Mouse (Mus musculus): ENCODE measurements around the gene Znhit6. TPM values are rescaled to one million over a fixed set of nuclear protein-coding genes. Genes with fewer than 3 reads are reported as not detected.
A peak's percentile ranks its signal among the peaks of the same experiment; 100 is the strongest.

The Znhit6 gene
- polyA plus RNA-seq, 1 experiment from 2014 or later, result 35.3 TPM

DNA sequence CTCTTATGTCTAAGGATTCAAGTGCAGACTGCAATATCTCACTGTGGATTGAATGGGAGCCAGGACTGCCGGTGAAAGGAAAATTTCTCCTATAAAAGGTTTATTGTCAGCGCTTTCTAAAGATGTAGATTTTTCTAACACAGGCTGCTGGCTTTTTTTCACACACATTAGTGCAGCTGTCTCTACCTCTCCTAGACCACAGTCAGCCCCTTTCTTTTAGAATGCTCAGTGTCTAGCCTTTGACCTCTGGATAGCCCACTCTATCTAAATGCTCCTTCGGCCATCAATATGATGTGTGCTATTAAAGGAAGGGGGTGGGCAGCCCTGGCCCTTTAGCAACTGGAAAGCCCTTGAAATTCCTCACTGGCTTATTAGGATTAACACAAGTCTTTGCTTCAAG is 70.0 kb downstream of the Znhit6 start:
- H3K9ac ChIP-seq, result no peak overlapping the region

GRCm38 (mm10) chr3:145646666-145647065 is 70.7 kb downstream of the Znhit6 start:
- Histone ChIP-seq H3K36me3 (peaks cover 6% of the 10 kb centered on the region; the same call in 1 of the 2 replicates), H3K4me3 (replicated peaks) (no peak overlapping the region), H3K27ac (replicated peaks) (no peak overlapping the region), H3K9ac (no peak overlapping the region), H3K27me3 (no peaks in the 10 kb centered on the region), H3K4me1 (peaks cover 34% of the 10 kb centered on the region), H3K9me3 (replicated peaks) (no peaks in the 10 kb centered on the region), H3K4me2 (replicated peaks) (no peak overlapping the region)
- WGBS, result 74% methylated on average over 2 of the region's 2 CpGs
- no peak for ATAC-seq (ENCODE audit: insufficient number of reproducible peaks, low FRiP score, low TSS enrichment, low read depth)

More for the DNA sequence above, 70.0 kb downstream of the Znhit6 start:
- H3K9me3 ChIP-seq (replicated peaks), result no peaks in the 10 kb centered on the region
- H3K27ac ChIP-seq (replicated peaks), result no peak overlapping the region
- no peaks in the 10 kb centered on the region for H3K27me3 ChIP-seq
- H3K4me3 ChIP-seq (replicated peaks), result no peak overlapping the region
- 42% methylated on average over 3 of the region's 3 CpGs for WGBS
- no peak for ATAC-seq (ENCODE audit: insufficient number of reproducible peaks, low FRiP score, low TSS enrichment, low read depth)
- peaks cover 6% of the 10 kb centered on the region; the same call in 1 of the 2 replicates for H3K36me3 ChIP-seq
- peaks cover 27% of the 10 kb centered on the region for H3K4me1 ChIP-seq
- H3K4me2 ChIP-seq (replicated peaks), result no peak overlapping the region

GRCm38 (mm10) chr3:145647416-145647815 is 71.4 kb downstream of the Znhit6 start:
- H3K36me3 ChIP-seq, result peaks cover 6% of the 10 kb centered on the region; the same call in 1 of the 2 replicates
- no peak for ATAC-seq (ENCODE audit: insufficient number of reproducible peaks, low FRiP score, low TSS enrichment, low read depth)
- H3K27ac ChIP-seq (replicated peaks), result no peak overlapping the region
- H3K27me3 ChIP-seq, result no peaks in the 10 kb centered on the region
- WGBS, result 91% methylated on average over 18 of the region's 18 CpGs
- no peaks in the 10 kb centered on the region for H3K9me3 ChIP-seq (replicated peaks)
- 0 out of 2 replicates have a peak overlapping the region, but pooled peaks have one; percentile 6 for H3K4me2 ChIP-seq (replicated peaks)
- peaks cover 41% of the 10 kb centered on the region for H3K4me1 ChIP-seq
- H3K9ac ChIP-seq, result no peak overlapping the region
- H3K4me3 ChIP-seq (replicated peaks), result peak overlapping the region; percentile 59

DNA sequence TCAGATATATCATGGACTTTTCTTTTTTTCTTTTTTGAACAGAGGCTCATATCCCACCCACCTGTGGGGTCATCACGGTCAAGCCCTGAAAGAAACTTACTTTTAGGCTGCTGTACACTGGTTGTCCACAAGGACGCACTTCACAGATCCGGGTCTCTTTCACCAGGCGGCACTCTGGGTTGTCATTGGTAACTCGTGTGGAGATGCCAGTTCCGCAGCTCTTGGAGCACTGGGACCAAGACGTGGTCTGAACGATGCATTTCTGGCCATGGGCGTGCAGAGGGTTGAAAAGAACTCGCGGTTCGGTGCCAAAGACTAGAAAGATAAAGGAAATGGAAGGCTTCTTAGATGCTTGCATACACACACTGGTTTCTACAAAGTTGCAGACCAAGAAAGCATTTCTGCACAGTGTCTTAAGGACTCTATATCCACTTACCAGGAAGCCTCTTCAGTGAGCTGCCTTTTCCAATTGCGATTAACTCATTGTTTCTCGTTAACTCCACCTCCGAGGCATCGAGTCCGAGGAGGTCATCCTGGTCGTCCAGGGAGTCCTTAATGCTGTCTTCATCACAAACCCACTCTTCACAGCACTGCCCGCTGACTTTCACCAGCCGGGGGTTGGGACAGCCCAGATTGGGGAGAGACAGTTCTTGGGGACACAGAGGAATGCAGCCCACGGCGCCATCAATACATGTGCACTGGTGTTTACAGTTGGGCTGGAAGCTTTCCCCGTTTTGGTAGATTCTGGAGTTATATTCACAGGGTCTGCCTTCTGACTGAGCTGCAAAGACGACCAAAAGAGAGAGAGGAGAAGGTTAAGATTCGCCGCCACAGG is 72.3 kb downstream of the Znhit6 start:
- ATAC-seq (ENCODE audit: insufficient number of reproducible peaks, low FRiP score, low TSS enrichment, low read depth), result no peak
- no peaks in the 10 kb centered on the region for H3K27me3 ChIP-seq
- 18% methylated on average over 26 of the region's 26 CpGs for WGBS
- H3K36me3 ChIP-seq, result peaks cover 6% of the 10 kb centered on the region; the same call in 1 of the 2 replicates
- H3K9me3 ChIP-seq (replicated peaks), result no peaks in the 10 kb centered on the region
- H3K27ac ChIP-seq (replicated peaks), result peak overlapping the region; percentile 92
- peak overlapping the region; percentile 80 for H3K4me2 ChIP-seq (replicated peaks)
- peak overlapping the region; percentile 59 for H3K4me3 ChIP-seq (replicated peaks)
- peaks cover 50% of the 10 kb centered on the region for H3K4me1 ChIP-seq
- H3K9ac ChIP-seq, result peak overlapping the region; percentile 76; the same call in 1 of the 2 replicates

DNA sequence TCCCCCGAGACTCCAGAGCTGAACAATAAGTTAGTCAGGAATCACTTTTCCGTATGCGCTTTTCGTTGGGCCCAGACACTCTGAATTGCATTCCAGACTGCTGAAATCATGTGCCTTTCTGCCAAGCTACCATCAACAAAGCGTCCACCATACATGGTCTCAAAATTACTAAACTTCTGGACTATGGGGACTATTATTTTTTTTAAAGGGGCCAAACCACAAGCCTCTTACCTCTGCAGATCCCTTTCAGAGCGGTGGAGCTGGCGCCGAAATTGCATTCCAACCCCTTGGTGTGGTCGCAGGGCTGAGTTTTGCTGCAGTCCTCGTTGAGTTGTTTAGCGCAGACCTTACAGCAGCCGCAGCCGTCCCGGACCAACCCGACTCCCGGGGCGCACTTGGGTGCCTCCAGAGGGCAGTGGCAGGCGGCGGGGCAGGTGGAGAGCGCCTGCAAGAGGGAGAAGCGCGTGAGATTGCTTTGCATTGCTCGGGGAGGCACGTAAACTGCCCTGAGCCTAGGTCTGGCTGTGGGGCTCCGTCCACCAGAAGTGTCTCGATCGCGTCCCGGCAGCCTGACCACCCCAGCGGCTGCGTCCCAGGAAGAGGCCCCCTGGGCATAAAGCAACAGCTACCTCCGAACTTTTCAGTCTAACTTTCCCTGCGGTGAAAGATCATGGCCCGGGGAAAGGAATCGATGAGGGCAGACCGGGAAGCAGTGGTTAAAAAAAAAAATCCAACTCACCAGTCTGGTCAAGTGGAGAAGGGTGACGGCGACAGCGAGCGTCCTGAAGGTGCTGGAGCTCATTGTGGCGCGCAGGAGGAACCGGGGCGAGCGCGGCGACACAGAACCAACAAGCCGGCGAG is 73.2 kb downstream of the Znhit6 start:
- peak overlapping the region; percentile 92 for H3K27ac ChIP-seq (replicated peaks)
- H3K9me3 ChIP-seq (replicated peaks), result no peaks in the 10 kb centered on the region
- no peaks in the 10 kb centered on the region for H3K27me3 ChIP-seq
- peak overlapping the region; percentile 76 for H3K9ac ChIP-seq
- peak overlapping the region; percentile 80 for H3K4me2 ChIP-seq (replicated peaks)
- ATAC-seq (ENCODE audit: insufficient number of reproducible peaks, low FRiP score, low TSS enrichment, low read depth), result no peak
- peaks cover 6% of the 10 kb centered on the region; the same call in 1 of the 2 replicates for H3K36me3 ChIP-seq
- peak overlapping the region; percentile 59 for H3K4me3 ChIP-seq (replicated peaks)
- under 1% methylated on average over 49 of the region's 49 CpGs for WGBS
- peaks cover 53% of the 10 kb centered on the region for H3K4me1 ChIP-seq

DNA sequence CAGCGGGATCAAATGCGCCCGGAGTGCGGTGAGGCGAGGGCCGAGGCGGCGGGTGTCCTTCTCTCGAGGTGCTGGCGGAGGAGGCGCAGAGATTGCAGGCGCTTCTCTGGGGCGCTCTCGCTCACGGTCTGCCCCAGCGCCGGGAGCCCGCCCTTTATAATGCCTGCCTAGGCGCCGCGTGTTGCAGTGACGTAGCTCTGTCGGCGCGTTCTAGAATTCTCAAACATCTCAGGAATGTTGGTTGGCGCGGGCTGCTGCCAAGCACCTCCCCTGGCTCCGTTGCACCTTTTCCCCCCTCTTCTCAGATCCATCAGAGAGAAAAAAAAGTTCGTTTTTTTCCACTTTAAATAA is 73.8 kb downstream of the Znhit6 start, which contains the start of gene Ccn1:
TSS of gene Ccn1 (minus strand) at position 130 of the 351 bp plus-strand sequence.
- ATAC-seq (ENCODE audit: insufficient number of reproducible peaks, low FRiP score, low TSS enrichment, low read depth), result peak; percentile 73
- peak within 1 kb of the TSS; percentile 59 for H3K4me3 ChIP-seq (replicated peaks)
- no peaks in the 10 kb centered on the region for H3K9me3 ChIP-seq (replicated peaks)
- H3K27ac ChIP-seq (replicated peaks), result peak within 1 kb of the TSS; percentile 92
- H3K9ac ChIP-seq, result peak within 1 kb of the TSS; percentile 76
- H3K27me3 ChIP-seq, result no peaks in the 10 kb centered on the region
- 0% methylated on average over 25 of the region's 29 CpGs for WGBS
- H3K36me3 ChIP-seq, result peaks cover 6% of the 10 kb centered on the region; the same call in 1 of the 2 replicates
- H3K4me2 ChIP-seq (replicated peaks), result peak within 1 kb of the TSS; percentile 80
- peaks cover 53% of the 10 kb centered on the region for H3K4me1 ChIP-seq

- H3K36me3 ChIP-seq, result peaks cover 6% of the 10 kb centered on the region; the same call in 1 of the 2 replicates
- H3K4me2 ChIP-seq (replicated peaks), result peak overlapping the region; percentile 80
- H3K9me3 ChIP-seq (replicated peaks), result no peaks in the 10 kb centered on the region
- WGBS, result under 1% methylated on average over 18 of the region's 18 CpGs
- H3K27me3 ChIP-seq, result no peaks in the 10 kb centered on the region
- peak overlapping the region; percentile 92 for H3K27ac ChIP-seq (replicated peaks)
- no peak for ATAC-seq (ENCODE audit: insufficient number of reproducible peaks, low FRiP score, low TSS enrichment, low read depth)
- H3K4me3 ChIP-seq (replicated peaks), result peak overlapping the region; percentile 59
- H3K9ac ChIP-seq, result no peak overlapping the region
- peaks cover 53% of the 10 kb centered on the region for H3K4me1 ChIP-seq
These were observed 74.5 kb downstream of the Znhit6 start for GRCm38 (mm10) chr3:145650298-145651011.

- ATAC-seq (ENCODE audit: insufficient number of reproducible peaks, low FRiP score, low TSS enrichment, low read depth), result peak; percentile 52
- Histone ChIP-seq H3K4me1 (peaks cover 53% of the 10 kb centered on the region), H3K9me3 (replicated peaks) (no peaks in the 10 kb centered on the region), H3K4me3 (replicated peaks) (peak overlapping the region; percentile 59), H3K4me2 (replicated peaks) (peak overlapping the region; percentile 80), H3K36me3 (peaks cover 6% of the 10 kb centered on the region; the same call in 1 of the 2 replicates), H3K27me3 (no peaks in the 10 kb centered on the region), H3K27ac (replicated peaks) (peak overlapping the region; percentile 92), H3K9ac (0 out of 2 replicates have a peak overlapping the region, but pooled peaks have one; percentile 12)
- 6% methylated on average over 19 of the region's 19 CpGs for WGBS
These were observed 75.3 kb downstream of the Znhit6 start for GRCm38 (mm10) chr3:145651029-145651977.

GRCm38 (mm10) chr3:145651978-145652321 is 75.9 kb downstream of the Znhit6 start:
- no peak for ATAC-seq (ENCODE audit: insufficient number of reproducible peaks, low FRiP score, low TSS enrichment, low read depth)
- H3K27me3 ChIP-seq, result no peaks in the 10 kb centered on the region

More at GRCm38 (mm10) chr3:145651978-145652321, 75.9 kb downstream of the Znhit6 start:
- Histone ChIP-seq H3K36me3 (peaks cover 6% of the 10 kb centered on the region; the same call in 1 of the 2 replicates), H3K4me2 (replicated peaks) (peak overlapping the region; percentile 80), H3K9me3 (replicated peaks) (no peaks in the 10 kb centered on the region), H3K4me1 (peaks cover 53% of the 10 kb centered on the region), H3K9ac (0 out of 2 replicates have a peak overlapping the region, but pooled peaks have one; percentile 12), H3K4me3 (replicated peaks) (peak overlapping the region; percentile 59), H3K27ac (replicated peaks) (peak overlapping the region; percentile 92)
- 4% methylated on average over 10 of the region's 10 CpGs for WGBS

Data from embryonic facial prominence, embryonic 15.5 days (tissue).